Mouse (Mus musculus) thymus, adult 2 months (tissue): ENCODE measurements around the gene Uso1. TPM values are rescaled to one million over a fixed set of nuclear protein-coding genes. Genes with fewer than 3 reads are reported as not detected.

Experiments
- DNase-seq: peaks from one replicate; pipeline ENCODE4 v3.0.0; 2021
- H3K27ac ChIP-seq: fragments of 200-500 bp; 2 replicates; pipeline ENCODE4 v1.5.1; 2012; ENCODE audit warnings: low read length, control low read depth; ENCODE audit not compliant: control insufficient read depth, insufficient read depth
- H3K27me3 ChIP-seq: fragments of 200-500 bp; 2 replicates; pipeline ENCODE4 v1.6.1; 2012; ENCODE audit warnings: mild to moderate bottlenecking, low read length, moderate library complexity, mixed read lengths; ENCODE audit not compliant: control insufficient read depth, insufficient read depth
- H3K36me3 ChIP-seq: fragments of 200-500 bp; 2 replicates; pipeline ENCODE4 v1.6.1; 2012; ENCODE audit warnings: mild to moderate bottlenecking, low read length, moderate library complexity; ENCODE audit not compliant: control insufficient read depth, insufficient read depth
- H3K4me1 ChIP-seq: fragments of 200-500 bp; replicated peaks from 2 replicates; pipeline ENCODE4 v1.6.1; 2012; ENCODE audit warnings: low read length; ENCODE audit not compliant: control insufficient read depth, insufficient read depth
- H3K4me3 ChIP-seq: fragments of 200-500 bp; 2 replicates; pipeline ENCODE4 v1.5.1; 2012; ENCODE audit warnings: mild to moderate bottlenecking, low read length, control low read depth, moderate library complexity; ENCODE audit not compliant: control insufficient read depth, insufficient read depth
- CTCF ChIP-seq: fragments of 200-500 bp; IDR thresholded peaks from 2 replicates; pipeline ENCODE4 v1.5.1; 2012; ENCODE audit warnings: mild to moderate bottlenecking, control low read depth, low read length, moderate library complexity, borderline replicate concordance; ENCODE audit not compliant: control insufficient read depth, poor library complexity, insufficient read depth; ENCODE audit errors: extremely low read depth
- POLR2A ChIP-seq: fragments of 200-500 bp; IDR thresholded peaks from 2 replicates; pipeline ENCODE4 v1.6.1; 2012; ENCODE audit warnings: mild to moderate bottlenecking, low read length, control low read depth, moderate library complexity; ENCODE audit not compliant: control insufficient read depth, poor library complexity, insufficient read depth; ENCODE audit errors: extremely low read depth
- WGBS: fragments of 180-500 bp; shearing (Covaris S2); methylation state at CpG from one replicate; pipeline ENCODE4 v1.1.7; 2018; 5-methylcytosine and 5-hydroxymethylcytosine counted together
- polyA plus RNA-seq: library from polyadenylated mRNA; depleted of rRNA; stranded (reverse); fragments of >200 nt; gene quantifications from 2 replicates; pipeline ENCODE4 v1.2.3, GENCODE M21; 2012

Uso1 gene
- polyA plus RNA-seq, 1 experiment: 25.4 TPM

DNA sequence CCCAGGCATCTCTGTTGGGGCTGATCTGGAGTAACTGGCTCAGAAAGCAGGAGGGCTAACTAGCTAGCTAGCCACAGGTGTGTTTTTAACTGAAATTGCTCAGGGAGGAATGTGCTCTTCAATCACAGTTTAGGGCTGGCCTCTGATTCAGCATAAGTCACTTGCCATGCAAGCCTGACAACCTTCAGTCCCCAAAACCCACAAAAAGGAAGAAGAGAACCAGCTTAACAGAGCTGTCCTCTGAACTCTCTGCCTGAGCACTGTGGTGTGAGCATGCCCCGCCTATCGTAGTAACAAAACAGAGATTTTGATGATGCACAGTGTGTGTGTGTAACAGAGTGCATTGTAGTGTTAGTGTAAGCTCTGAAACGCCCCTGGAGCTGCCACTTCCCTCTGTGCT, 4.7 kb downstream of the Uso1 start:
- TF ChIP-seq CTCF (no peak), POLR2A (no peak)
- Histone ChIP-seq H3K36me3 (no peaks in the 10 kb centered on the region), H3K27me3 (no peaks in the 10 kb centered on the region), H3K27ac (no peak overlapping the region), H3K4me3 (no peak overlapping the region), H3K4me1 (peaks cover 12% of the 10 kb centered on the region)
- DNase-seq: no peak
- 10% methylated on average over 3 of the region's 3 CpGs for WGBS

DNA sequence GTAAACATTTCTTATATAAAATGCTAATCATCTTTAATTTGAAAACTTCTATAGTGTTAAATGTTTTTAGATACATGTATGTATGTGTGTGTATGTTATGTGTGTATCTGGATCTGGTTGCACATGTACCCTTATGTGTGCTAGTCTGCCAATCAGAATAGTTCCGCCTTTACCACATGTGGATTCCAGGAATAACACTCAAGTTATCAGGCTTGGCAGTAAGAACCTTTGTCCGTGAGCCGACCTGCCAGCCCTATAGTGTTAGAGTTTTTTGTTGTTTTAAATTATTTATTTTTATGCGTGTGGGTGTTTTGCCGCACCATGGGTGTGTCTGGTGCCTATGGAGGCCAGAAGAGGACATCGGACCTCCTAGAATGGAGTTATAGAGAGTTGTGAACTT, 5.9 kb downstream of the Uso1 start:
- H3K27me3 ChIP-seq: no peaks in the 10 kb centered on the region
- no peak overlapping the region for H3K27ac ChIP-seq
- peaks cover 12% of the 10 kb centered on the region for H3K4me1 ChIP-seq
- WGBS: 97% methylated on average over 6 of the region's 6 CpGs
- no peaks in the 10 kb centered on the region for H3K36me3 ChIP-seq
- TF ChIP-seq CTCF (no peak), POLR2A (no peak)
- no peak overlapping the region for H3K4me3 ChIP-seq
- no peak for DNase-seq

DNA sequence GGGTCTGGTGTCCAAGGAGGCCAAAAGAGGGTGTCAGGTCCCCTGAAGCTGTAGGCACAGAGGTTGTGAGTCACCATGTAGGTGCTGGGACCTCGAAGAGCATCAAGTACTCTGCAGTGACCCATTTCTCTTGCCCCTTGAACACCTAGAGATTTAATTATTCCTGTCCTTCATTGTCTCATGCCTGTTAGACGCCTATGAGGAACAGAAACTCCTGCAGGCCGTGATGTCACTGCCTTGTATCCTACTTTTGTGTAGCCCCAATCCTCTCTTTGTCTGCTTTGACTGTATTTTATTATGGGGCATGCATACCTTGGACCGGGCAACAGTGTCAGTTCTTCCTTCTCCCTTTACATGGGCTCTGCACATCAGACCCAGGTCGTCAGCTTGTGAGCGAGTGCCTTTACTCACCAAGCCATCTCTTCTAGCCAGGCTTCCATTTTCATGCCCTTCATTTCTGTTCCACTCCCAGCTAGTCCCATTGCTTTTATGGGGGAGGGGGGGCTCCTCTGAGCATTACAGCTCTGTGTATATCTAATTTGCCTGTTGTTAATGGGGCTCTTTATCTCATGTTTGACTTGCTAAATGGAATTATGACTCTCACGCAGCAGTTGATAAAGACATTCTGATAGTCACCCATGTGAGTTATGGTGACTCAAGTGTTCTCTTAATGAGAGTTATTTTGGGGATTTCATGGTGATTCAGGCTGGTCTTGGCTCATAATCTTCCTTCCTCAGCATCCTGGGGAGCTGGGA, 7.4 kb downstream of the Uso1 start:
- DNase-seq: no peak
- TF ChIP-seq CTCF (no peak), POLR2A (no peak)
- Histone ChIP-seq H3K4me1 (peaks cover 10% of the 10 kb centered on the region), H3K27me3 (no peaks in the 10 kb centered on the region), H3K4me3 (no peak overlapping the region), H3K27ac (no peak overlapping the region), H3K36me3 (no peaks in the 10 kb centered on the region)
- WGBS: 96% methylated on average over 7 of the region's 7 CpGs

DNA sequence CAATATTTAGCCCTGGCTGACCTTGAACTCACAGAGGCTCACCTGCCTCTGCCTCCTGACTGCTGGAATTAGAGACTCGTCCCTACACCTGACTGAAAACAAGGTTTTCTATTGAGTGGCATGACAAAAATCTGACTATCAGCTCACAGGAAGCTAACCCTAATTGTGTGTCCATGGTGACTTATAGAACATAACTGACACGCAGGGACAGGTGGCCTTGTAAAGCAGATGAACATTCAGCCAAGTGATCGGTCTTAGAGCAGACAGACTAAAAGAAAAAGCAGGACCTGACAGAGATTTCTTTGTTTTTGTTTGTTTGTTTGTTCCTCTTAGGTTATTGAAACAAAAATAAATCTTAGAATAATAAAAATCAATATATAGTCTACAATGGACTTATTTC, 10.5 kb downstream of the Uso1 start:
- H3K27ac ChIP-seq: no peak overlapping the region
- 97% methylated on average over 3 of the region's 3 CpGs for WGBS
- peaks cover 5% of the 10 kb centered on the region for H3K4me1 ChIP-seq

DNA sequence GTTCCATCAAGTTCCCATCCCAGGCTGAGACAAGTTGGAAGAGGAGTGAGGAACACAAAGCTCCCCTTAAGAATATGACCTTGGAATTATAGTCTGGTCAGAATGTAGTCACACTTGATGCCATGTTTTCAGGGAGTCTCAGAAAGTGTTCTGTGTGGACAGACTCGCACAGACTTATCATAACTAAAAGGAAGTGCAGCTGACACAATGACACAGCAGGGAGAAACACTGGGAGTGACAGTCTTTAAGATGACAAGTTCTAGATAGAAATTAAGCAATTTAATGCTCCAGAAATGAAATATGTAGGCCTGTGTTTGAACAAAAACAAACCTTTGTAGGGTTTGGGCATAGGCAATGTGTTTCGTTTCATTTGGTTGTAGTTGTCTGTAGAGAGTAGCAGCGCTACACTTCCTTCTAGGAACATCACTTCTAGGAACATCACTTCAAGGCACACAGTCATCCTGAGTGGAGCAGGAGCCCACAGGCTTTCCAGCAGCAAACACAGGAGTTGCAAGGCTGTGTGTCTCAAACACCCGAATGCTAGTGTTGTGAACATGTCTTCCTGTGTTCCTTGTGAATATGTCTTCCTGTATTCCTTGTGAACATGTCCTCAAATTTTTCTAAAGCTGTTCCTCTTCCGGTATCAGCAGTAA, 11.7 kb downstream of the Uso1 start:
- Histone ChIP-seq H3K36me3 (no peaks in the 10 kb centered on the region), H3K4me3 (no peak overlapping the region), H3K27ac (no peak overlapping the region), H3K27me3 (no peaks in the 10 kb centered on the region), H3K4me1 (peaks cover 5% of the 10 kb centered on the region)
- TF ChIP-seq POLR2A: no peak
- no peak for TF ChIP-seq CTCF
- no peak for DNase-seq
- 82% methylated on average over 5 of the region's 5 CpGs for WGBS

More for the DNA sequence above, 10.5 kb downstream of the Uso1 start:
- DNase-seq: no peak
- H3K4me3 ChIP-seq: no peak overlapping the region
- H3K27me3 ChIP-seq: no peaks in the 10 kb centered on the region
- TF ChIP-seq CTCF (no peak), POLR2A (no peak)
- H3K36me3 ChIP-seq: no peaks in the 10 kb centered on the region

DNA sequence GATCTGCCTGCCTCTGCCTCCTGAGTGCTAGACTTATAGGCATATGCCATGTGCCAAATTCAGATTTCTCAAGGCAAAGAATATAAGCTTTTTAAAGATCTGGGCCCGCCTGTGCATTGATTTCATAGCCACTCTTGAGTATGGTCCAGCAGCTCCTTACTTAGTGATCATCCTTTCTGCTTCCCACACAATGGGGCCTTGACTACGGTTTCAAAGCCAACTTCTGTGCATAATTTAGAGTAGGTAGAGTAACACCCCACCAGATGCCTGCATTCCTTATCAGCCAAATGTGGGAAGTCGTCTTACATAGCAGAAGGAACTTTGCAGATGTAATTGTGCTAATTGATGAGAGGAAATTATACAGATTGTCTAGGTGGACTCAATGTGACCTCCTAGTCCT, 17.1 kb downstream of the Uso1 start:
- Histone ChIP-seq H3K27ac (no peak overlapping the region), H3K4me1 (peaks cover 1% of the 10 kb centered on the region; the same call in 1 of the 2 replicates), H3K4me3 (no peak overlapping the region), H3K36me3 (peaks cover 3% of the 10 kb centered on the region; the same call in 1 of the 2 replicates), H3K27me3 (no peaks in the 10 kb centered on the region)
- no peak for TF ChIP-seq POLR2A
- no peak for TF ChIP-seq CTCF
- WGBS: 94% methylated on average over 3 of the region's 3 CpGs
- no peak for DNase-seq

DNA sequence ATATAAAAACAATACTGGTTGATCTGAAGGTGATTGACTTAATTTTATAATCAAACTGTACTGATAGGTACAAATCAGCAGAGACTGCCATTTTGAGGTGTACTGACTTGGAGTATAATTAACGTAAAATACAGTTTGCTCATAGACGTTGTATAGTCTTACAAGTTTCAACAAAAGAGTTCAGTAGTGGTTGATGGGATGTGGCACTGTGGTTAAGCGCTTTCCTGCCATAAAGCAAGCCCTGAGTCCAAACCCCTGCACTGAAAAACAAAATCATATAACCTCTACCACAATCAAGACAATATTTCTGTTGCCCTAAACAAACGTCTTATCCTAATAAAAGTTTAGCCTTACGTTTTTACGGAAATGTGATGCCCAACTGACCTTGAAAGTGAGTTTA, 28.2 kb downstream of the Uso1 start:
- H3K36me3 ChIP-seq: peaks cover 12% of the 10 kb centered on the region; the same call in 1 of the 2 replicates
- 25% methylated on average over 6 of the region's 6 CpGs for WGBS
- DNase-seq: peak; percentile 31
- no peaks in the 10 kb centered on the region for H3K27me3 ChIP-seq
- H3K4me1 ChIP-seq: peaks cover 9% of the 10 kb centered on the region
- no peak overlapping the region for H3K4me3 ChIP-seq
- peak overlapping the region; percentile 75 for H3K27ac ChIP-seq
- TF ChIP-seq CTCF: no peak
- no peak for TF ChIP-seq POLR2A
